Mouse (Mus musculus): Measurements from ENCODE around the gene Olfr69. TPM values are rescaled to one million over a fixed set of nuclear protein-coding genes. Genes with fewer than 3 reads are reported as not detected.
"Not testable (repeated sequence)": the region's sequence is repeated elsewhere in the genome, so short reads cannot be mapped to it uniquely, and the experiment has no call there.

Gene Olfr69
- not detected in 2 replicates for total RNA-seq (2012; rRNA removed)

- H3K27ac ChIP-seq (ENCODE audit: insufficient read depth, low read depth, low read length, poor library complexity, severe bottlenecking), result no peak within 1 kb of the TSS
- no peaks in the 10 kb centered on the region for H3K9me3 ChIP-seq (ENCODE audit: control insufficient read depth, insufficient read depth, low read depth, low read length)
- in situ Hi-C loops (cut with MboI; ENCODE audit: low sequenced_read_pairs in 2 of 2, unreplicated experiment in 2 of 2), result no loop called here
- no peaks in the 10 kb centered on the region for H3K36me3 ChIP-seq (ENCODE audit: control insufficient read depth, insufficient read depth, low read length, poor library complexity, severe bottlenecking)
- H3K4me3 ChIP-seq (ENCODE audit: insufficient read depth in 1 of 2, low read depth in 1 of 2, low read length in 2 of 2, poor library complexity in 1 of 2, severe bottlenecking in 1 of 2), result no peak within 1 kb of the TSS
- no peak for DNase-seq (ENCODE audit: low read depth, low spot score)
- H3K4me1 ChIP-seq (ENCODE audit: control insufficient read depth in 2 of 2, insufficient read depth in 2 of 2, low read length in 2 of 2, poor library complexity in 1 of 2), result no peaks in the 10 kb centered on the region
- TF ChIP-seq ZC3H11A (IDR thresholded peaks at IDR 0.05; ENCODE audit: borderline replicate concordance, low read depth, low read length) (no peak), ZNF384 (IDR thresholded peaks at IDR 0.05; ENCODE audit: low read depth, low read length) (no peak)
- H3K9ac ChIP-seq (ENCODE audit: insufficient read depth, low read depth, low read length, poor library complexity, severe bottlenecking), result no peak within 1 kb of the TSS
Measured at GRCm38 (mm10) chr7:103771494-103771893, at the start of gene Olfr69. Gene Olfr69 (minus strand): TSS chr7:103771594.

GRCm38 (mm10) chr7:103815085-103815484 is 43.7 kb upstream of the Olfr69 start:
- H3K9ac ChIP-seq (ENCODE audit: insufficient read depth, low read depth, low read length, poor library complexity, severe bottlenecking); H3K36me3 ChIP-seq (ENCODE audit: control insufficient read depth, insufficient read depth, low read length, poor library complexity, severe bottlenecking); H3K27ac ChIP-seq (ENCODE audit: insufficient read depth, low read depth, low read length, poor library complexity, severe bottlenecking); DNase-seq (ENCODE audit: low read depth, low spot score); H3K4me3 ChIP-seq (ENCODE audit: insufficient read depth in 1 of 2, low read depth in 1 of 2, low read length in 2 of 2, poor library complexity in 1 of 2, severe bottlenecking in 1 of 2); in situ Hi-C loops (cut with MboI; ENCODE audit: low sequenced_read_pairs in 2 of 2, unreplicated experiment in 2 of 2); H3K4me1 ChIP-seq (ENCODE audit: control insufficient read depth in 2 of 2, insufficient read depth in 2 of 2, low read length in 2 of 2, poor library complexity in 1 of 2); H3K9me3 ChIP-seq (ENCODE audit: control insufficient read depth, insufficient read depth, low read depth, low read length): not testable (repeated sequence)

GRCm38 (mm10) chr7:103813766-103814165 is 42.4 kb upstream of the Olfr69 start, which contains the start of gene Hbb-bt:
Gene Hbb-bt (minus strand): TSS chr7:103813996.
- no peak within 1 kb of the TSS for H3K9ac ChIP-seq (ENCODE audit: insufficient read depth, low read depth, low read length, poor library complexity, severe bottlenecking)
- H3K9me3 ChIP-seq (ENCODE audit: control insufficient read depth, insufficient read depth, low read depth, low read length), result no peaks in the 10 kb centered on the region
- TF ChIP-seq ZNF384 (IDR thresholded peaks at IDR 0.05; ENCODE audit: low read depth, low read length) (no peak), ZC3H11A (IDR thresholded peaks at IDR 0.05; ENCODE audit: borderline replicate concordance, low read depth, low read length) (no peak), HCFC1 (IDR thresholded peaks at IDR 0.05; ENCODE audit: borderline replicate concordance, insufficient read depth, low read length) (no peak), CHD2 (IDR thresholded peaks at IDR 0.05; ENCODE audit: low read depth, low read length) (no peak), MAFK (IDR thresholded peaks at IDR 0.05; ENCODE audit: insufficient read depth, low read depth, low read length) (no peak)
- no peak for DNase-seq (ENCODE audit: low read depth, low spot score)
- H3K4me3 ChIP-seq (ENCODE audit: insufficient read depth in 1 of 2, low read depth in 1 of 2, low read length in 2 of 2, poor library complexity in 1 of 2, severe bottlenecking in 1 of 2), result no peak within 1 kb of the TSS
- no peak within 1 kb of the TSS for H3K27ac ChIP-seq (ENCODE audit: insufficient read depth, low read depth, low read length, poor library complexity, severe bottlenecking)
- H3K4me1 ChIP-seq (ENCODE audit: control insufficient read depth in 2 of 2, insufficient read depth in 2 of 2, low read length in 2 of 2, poor library complexity in 1 of 2), result no peaks in the 10 kb centered on the region
- in situ Hi-C loops (cut with MboI; ENCODE audit: low sequenced_read_pairs in 2 of 2, unreplicated experiment in 2 of 2), result no loop called here
- H3K36me3 ChIP-seq (ENCODE audit: control insufficient read depth, insufficient read depth, low read length, poor library complexity, severe bottlenecking), result no peaks in the 10 kb centered on the region

GRCm38 (mm10) chr7:103813152-103813551 is 41.8 kb upstream of the Olfr69 start:
- H3K27ac ChIP-seq (ENCODE audit: insufficient read depth, low read depth, low read length, poor library complexity, severe bottlenecking); DNase-seq (ENCODE audit: low read depth, low spot score); H3K36me3 ChIP-seq (ENCODE audit: control insufficient read depth, insufficient read depth, low read length, poor library complexity, severe bottlenecking); H3K9me3 ChIP-seq (ENCODE audit: control insufficient read depth, insufficient read depth, low read depth, low read length); in situ Hi-C loops (cut with MboI; ENCODE audit: low sequenced_read_pairs in 2 of 2, unreplicated experiment in 2 of 2); H3K4me1 ChIP-seq (ENCODE audit: control insufficient read depth in 2 of 2, insufficient read depth in 2 of 2, low read length in 2 of 2, poor library complexity in 1 of 2); H3K9ac ChIP-seq (ENCODE audit: insufficient read depth, low read depth, low read length, poor library complexity, severe bottlenecking); H3K4me3 ChIP-seq (ENCODE audit: insufficient read depth in 1 of 2, low read depth in 1 of 2, low read length in 2 of 2, poor library complexity in 1 of 2, severe bottlenecking in 1 of 2): not testable (repeated sequence)

GRCm38 (mm10) chr7:103812174-103812573 is 40.8 kb upstream of the Olfr69 start:
- Histone ChIP-seq H3K4me3 (ENCODE audit: insufficient read depth in 1 of 2, low read depth in 1 of 2, low read length in 2 of 2, poor library complexity in 1 of 2, severe bottlenecking in 1 of 2) (no peak overlapping the region), H3K36me3 (ENCODE audit: control insufficient read depth, insufficient read depth, low read length, poor library complexity, severe bottlenecking) (no peaks in the 10 kb centered on the region), H3K9me3 (ENCODE audit: control insufficient read depth, insufficient read depth, low read depth, low read length) (no peaks in the 10 kb centered on the region), H3K27ac (ENCODE audit: insufficient read depth, low read depth, low read length, poor library complexity, severe bottlenecking) (no peak overlapping the region), H3K9ac (ENCODE audit: insufficient read depth, low read depth, low read length, poor library complexity, severe bottlenecking) (no peak overlapping the region), H3K4me1 (ENCODE audit: control insufficient read depth in 2 of 2, insufficient read depth in 2 of 2, low read length in 2 of 2, poor library complexity in 1 of 2) (no peaks in the 10 kb centered on the region)
- no peak for TF ChIP-seq HCFC1 (IDR thresholded peaks at IDR 0.05; ENCODE audit: borderline replicate concordance, insufficient read depth, low read length)
- TF ChIP-seq ZNF384 (IDR thresholded peaks at IDR 0.05; ENCODE audit: low read depth, low read length), result no peak
- TF ChIP-seq MAFK (IDR thresholded peaks at IDR 0.05; ENCODE audit: insufficient read depth, low read depth, low read length), result no peak
- no peak for TF ChIP-seq CHD2 (IDR thresholded peaks at IDR 0.05; ENCODE audit: low read depth, low read length)
- no peak for TF ChIP-seq ZC3H11A (IDR thresholded peaks at IDR 0.05; ENCODE audit: borderline replicate concordance, low read depth, low read length)
- no peak for DNase-seq (ENCODE audit: low read depth, low spot score)
- in situ Hi-C loops (cut with MboI; ENCODE audit: low sequenced_read_pairs in 2 of 2, unreplicated experiment in 2 of 2), result no loop called here

Data from ES-E14 (cell line).